Mouse (Mus musculus): Measurements from ENCODE around the gene Arhgap15. TPM values are rescaled to one million over a fixed set of nuclear protein-coding genes. Genes with fewer than 3 reads are reported as not detected.

The Arhgap15 gene
- polyA plus RNA-seq, 1 experiment from 2014 or later = 0.38 TPM

DNA sequence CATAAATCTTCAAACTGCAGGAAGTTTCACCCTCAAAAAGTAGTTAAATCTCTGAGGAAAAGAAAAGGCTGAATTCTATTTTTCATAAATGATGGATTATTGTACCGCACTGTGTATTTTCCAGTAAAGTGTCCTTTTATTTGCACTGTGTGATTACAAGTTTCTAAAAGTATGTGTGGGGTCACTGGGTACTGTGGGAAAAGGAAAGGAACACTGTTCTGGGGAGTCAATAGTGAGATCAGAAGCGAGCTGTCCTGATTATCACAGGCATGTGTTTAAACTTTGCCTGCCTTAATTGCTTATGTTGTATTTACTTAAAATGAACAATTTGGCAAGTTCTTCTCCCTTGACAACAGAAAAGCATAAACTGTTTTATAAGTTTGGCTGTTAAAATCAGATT is 365.7 kb downstream of the Arhgap15 start:
- H3K9me3 ChIP-seq (replicated peaks) = no peaks in the 10 kb centered on the region
- H3K36me3 ChIP-seq = no peaks in the 10 kb centered on the region
- no peaks in the 10 kb centered on the region for H3K27me3 ChIP-seq (replicated peaks)
- H3K27ac ChIP-seq (ENCODE audit: poor library complexity, severe bottlenecking) = no peak overlapping the region
- 66% methylated on average over 2 of the region's 2 CpGs for WGBS
- no peak overlapping the region for H3K4me2 ChIP-seq
- H3K4me1 ChIP-seq (replicated peaks) = no peaks in the 10 kb centered on the region
- H3K9ac ChIP-seq = no peak overlapping the region
- H3K4me3 ChIP-seq = no peak overlapping the region
- no peak for ATAC-seq (ENCODE audit: insufficient number of reproducible peaks, low FRiP score)

DNA sequence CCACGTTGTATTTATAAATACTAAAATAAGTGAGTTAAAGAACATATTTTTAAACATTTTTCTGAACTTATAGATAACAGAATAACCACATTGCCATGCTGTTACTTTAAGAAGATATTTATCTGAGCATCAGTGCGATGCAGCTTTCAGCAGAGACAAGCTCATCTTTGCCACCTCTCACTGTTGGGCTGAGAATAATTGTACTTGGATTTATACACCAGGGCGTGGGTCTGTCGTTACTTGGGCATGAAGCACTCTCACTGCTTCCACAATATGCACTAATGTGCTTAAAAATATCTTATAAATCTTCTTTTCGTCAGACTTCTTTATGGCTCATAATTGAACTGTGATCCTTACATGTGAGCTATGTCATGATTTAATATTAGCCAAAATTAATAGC is 372.5 kb downstream of the Arhgap15 start:
- Histone ChIP-seq H3K4me3 (no peak overlapping the region), H3K4me2 (no peak overlapping the region), H3K27ac (ENCODE audit: poor library complexity, severe bottlenecking) (no peak overlapping the region), H3K27me3 (replicated peaks) (no peaks in the 10 kb centered on the region), H3K9me3 (replicated peaks) (no peaks in the 10 kb centered on the region), H3K4me1 (replicated peaks) (no peaks in the 10 kb centered on the region), H3K36me3 (no peaks in the 10 kb centered on the region), H3K9ac (no peak overlapping the region)
- WGBS = 88% methylated on average over 5 of the region's 5 CpGs
- no peak for ATAC-seq (ENCODE audit: insufficient number of reproducible peaks, low FRiP score)

DNA sequence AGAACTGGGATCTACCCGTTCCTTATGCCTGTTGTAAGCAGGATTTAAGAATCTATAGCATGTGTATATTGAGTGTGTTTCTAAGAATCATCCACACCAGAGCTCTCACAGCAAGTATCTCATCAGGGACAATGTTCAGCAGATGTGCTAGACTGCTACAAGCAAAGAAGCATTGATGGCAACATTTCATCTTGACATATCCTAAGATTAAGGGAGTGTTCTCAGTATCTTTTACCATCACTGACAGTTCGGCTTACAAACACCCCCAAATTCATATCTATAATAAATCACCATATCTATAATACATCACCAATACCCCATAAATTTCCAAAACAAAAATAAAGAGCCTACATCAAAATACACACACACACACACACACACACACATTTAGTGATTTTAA is 374.6 kb downstream of the Arhgap15 start:
- no peaks in the 10 kb centered on the region for H3K27me3 ChIP-seq (replicated peaks)
- H3K4me2 ChIP-seq = no peak overlapping the region
- no peak for ATAC-seq (ENCODE audit: insufficient number of reproducible peaks, low FRiP score)
- H3K9me3 ChIP-seq (replicated peaks) = no peaks in the 10 kb centered on the region
- no peaks in the 10 kb centered on the region for H3K4me1 ChIP-seq (replicated peaks)
- H3K9ac ChIP-seq = no peak overlapping the region
- H3K4me3 ChIP-seq = no peak overlapping the region
- no peak overlapping the region for H3K27ac ChIP-seq (ENCODE audit: poor library complexity, severe bottlenecking)
- no peaks in the 10 kb centered on the region for H3K36me3 ChIP-seq
- 75% methylated on average over 2 of the region's 2 CpGs for WGBS

DNA sequence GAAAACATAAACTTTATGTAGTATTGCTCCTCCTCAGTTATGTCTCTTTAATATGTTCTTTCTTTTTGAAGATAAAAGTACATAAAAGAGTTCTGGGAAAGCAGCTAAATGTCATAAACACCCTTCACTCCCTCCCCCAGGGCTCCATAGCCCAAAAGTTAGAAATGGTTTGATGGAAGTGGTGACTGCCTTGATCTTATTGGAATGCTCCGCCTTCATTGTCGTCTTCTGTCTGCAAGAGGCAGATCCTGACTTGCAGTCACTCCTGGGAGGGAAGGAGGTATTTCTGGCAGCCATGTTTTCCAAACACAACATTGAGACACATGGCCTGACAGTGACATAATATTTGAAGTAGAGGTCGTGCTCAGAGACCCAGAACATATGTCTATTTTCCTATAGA is 375.5 kb downstream of the Arhgap15 start:
- 55% methylated on average over 3 of the region's 3 CpGs for WGBS
- H3K27me3 ChIP-seq (replicated peaks) = no peaks in the 10 kb centered on the region
- no peaks in the 10 kb centered on the region for H3K4me1 ChIP-seq (replicated peaks)
- no peak overlapping the region for H3K9ac ChIP-seq
- no peaks in the 10 kb centered on the region for H3K36me3 ChIP-seq
- no peak overlapping the region for H3K4me3 ChIP-seq
- no peak overlapping the region for H3K4me2 ChIP-seq
- ATAC-seq (ENCODE audit: insufficient number of reproducible peaks, low FRiP score) = no peak
- H3K27ac ChIP-seq (ENCODE audit: poor library complexity, severe bottlenecking) = no peak overlapping the region
- H3K9me3 ChIP-seq (replicated peaks) = no peaks in the 10 kb centered on the region

DNA sequence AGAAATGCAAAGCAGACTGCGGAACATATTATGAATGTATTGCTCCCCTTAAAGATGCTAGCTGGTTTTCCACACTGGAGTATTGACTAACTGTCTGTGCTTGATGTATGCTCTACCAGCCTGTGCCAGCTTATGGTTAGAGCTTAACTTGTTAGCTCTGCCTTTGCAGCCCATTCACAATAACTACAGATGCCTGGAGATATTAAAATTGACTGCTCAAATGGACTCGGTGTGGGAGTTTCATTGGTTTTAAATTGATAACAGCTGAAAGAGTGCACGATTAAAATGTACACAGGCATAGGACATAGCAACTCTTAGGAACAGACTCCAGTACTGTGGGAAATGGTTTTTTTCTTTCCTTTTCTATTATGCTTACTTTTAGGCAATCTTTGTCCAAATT is 376.1 kb downstream of the Arhgap15 start:
- H3K4me1 ChIP-seq (replicated peaks) = no peaks in the 10 kb centered on the region

DNA sequence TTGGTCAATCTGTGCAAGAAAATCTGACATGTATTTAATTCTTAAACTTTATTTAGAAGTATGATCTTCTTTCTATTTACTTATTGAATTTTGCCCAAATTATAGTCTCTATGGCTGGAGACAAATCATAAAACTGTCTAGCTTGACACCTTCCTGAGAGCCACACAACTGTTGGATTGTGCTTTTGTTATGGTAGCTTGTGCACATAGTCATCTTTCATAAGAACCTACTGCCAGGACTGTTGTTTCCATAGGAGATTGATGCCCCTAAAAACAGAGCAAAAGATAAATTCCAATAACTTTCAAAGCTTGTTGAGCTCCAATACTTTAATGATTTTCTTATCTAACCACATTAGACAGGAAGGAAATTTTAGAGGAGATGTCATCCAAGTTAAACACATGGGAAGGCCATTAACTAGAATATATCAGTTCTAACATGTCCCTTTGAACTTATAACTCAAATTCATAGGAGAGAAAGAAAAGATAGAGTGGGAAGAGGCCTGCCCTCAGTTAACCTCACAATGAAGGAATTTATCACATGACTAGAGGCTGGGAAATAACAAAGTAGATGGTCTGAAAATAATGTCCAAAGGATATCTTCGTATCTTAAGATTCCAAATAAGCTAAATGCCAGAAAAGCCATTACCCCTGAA is 377.5 kb downstream of the Arhgap15 start:
- no peak overlapping the region for H3K27ac ChIP-seq (ENCODE audit: poor library complexity, severe bottlenecking)
- no peak overlapping the region for H3K4me2 ChIP-seq
- no peak overlapping the region for H3K4me3 ChIP-seq
- H3K27me3 ChIP-seq (replicated peaks) = no peaks in the 10 kb centered on the region
- no peak overlapping the region for H3K9ac ChIP-seq
- no peaks in the 10 kb centered on the region for H3K36me3 ChIP-seq
- no peak for ATAC-seq (ENCODE audit: insufficient number of reproducible peaks, low FRiP score)
- 67% methylated on average over 1 of the region's 1 CpGs for WGBS
- no peaks in the 10 kb centered on the region for H3K4me1 ChIP-seq (replicated peaks)
- H3K9me3 ChIP-seq (replicated peaks) = no peaks in the 10 kb centered on the region

More for the DNA sequence above, 376.1 kb downstream of the Arhgap15 start:
- Histone ChIP-seq H3K4me3 (no peak overlapping the region), H3K4me2 (no peak overlapping the region), H3K36me3 (no peaks in the 10 kb centered on the region), H3K9me3 (replicated peaks) (no peaks in the 10 kb centered on the region), H3K9ac (no peak overlapping the region), H3K27me3 (replicated peaks) (no peaks in the 10 kb centered on the region), H3K27ac (ENCODE audit: poor library complexity, severe bottlenecking) (no peak overlapping the region)
- ATAC-seq (ENCODE audit: insufficient number of reproducible peaks, low FRiP score) = no peak
- WGBS = 85% methylated on average over 3 of the region's 3 CpGs

DNA sequence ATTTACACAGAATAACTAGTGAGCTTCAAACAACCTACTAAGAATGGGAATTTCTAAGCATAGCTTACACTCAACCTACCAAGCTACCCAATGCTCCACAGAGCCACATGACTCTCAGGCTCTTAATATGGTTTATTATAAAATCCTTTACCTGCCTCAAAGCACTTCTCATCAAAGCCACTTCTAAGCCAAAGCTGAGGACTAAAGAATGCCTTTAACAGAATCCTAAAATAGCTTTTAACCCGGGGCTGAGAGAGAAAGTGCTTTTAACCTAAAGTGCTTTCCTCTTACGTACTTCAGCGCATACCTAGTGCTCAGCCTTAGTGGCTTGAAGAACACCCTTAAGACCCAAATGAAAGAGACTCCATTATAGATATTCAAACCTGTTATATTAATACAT is 380.9 kb downstream of the Arhgap15 start:
- Histone ChIP-seq H3K4me1 (replicated peaks) (no peaks in the 10 kb centered on the region), H3K27me3 (replicated peaks) (no peaks in the 10 kb centered on the region), H3K4me3 (no peak overlapping the region), H3K36me3 (no peaks in the 10 kb centered on the region), H3K9me3 (replicated peaks) (no peaks in the 10 kb centered on the region), H3K4me2 (no peak overlapping the region), H3K27ac (ENCODE audit: poor library complexity, severe bottlenecking) (no peak overlapping the region), H3K9ac (no peak overlapping the region)
- WGBS = 35% methylated on average over 3 of the region's 3 CpGs
- no peak for ATAC-seq (ENCODE audit: insufficient number of reproducible peaks, low FRiP score)

DNA sequence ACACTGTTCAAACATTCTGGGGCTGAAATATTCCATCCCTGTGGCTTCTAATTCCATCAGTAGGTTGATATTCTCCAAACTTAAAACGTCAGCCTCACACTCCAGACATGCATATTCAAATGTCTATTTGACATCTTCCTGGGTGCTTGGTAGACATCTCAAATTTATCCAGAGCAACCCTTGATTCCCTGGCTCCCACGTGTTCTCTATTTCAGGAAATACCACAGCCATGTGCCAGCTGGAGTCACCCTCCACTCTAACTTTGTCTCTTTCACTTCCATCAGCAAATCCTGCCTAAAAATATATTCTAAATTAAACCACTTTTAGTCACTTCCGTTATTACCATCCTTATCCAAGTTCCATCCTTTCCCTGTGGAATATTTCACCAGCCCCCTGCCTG is 382.6 kb downstream of the Arhgap15 start:
- Histone ChIP-seq H3K4me2 (no peak overlapping the region), H3K9me3 (replicated peaks) (no peaks in the 10 kb centered on the region), H3K27ac (ENCODE audit: poor library complexity, severe bottlenecking) (no peak overlapping the region), H3K36me3 (no peaks in the 10 kb centered on the region), H3K4me3 (no peak overlapping the region), H3K4me1 (replicated peaks) (no peaks in the 10 kb centered on the region), H3K27me3 (replicated peaks) (no peaks in the 10 kb centered on the region), H3K9ac (no peak overlapping the region)
- 61% methylated on average over 3 of the region's 3 CpGs for WGBS
- no peak for ATAC-seq (ENCODE audit: insufficient number of reproducible peaks, low FRiP score)

DNA sequence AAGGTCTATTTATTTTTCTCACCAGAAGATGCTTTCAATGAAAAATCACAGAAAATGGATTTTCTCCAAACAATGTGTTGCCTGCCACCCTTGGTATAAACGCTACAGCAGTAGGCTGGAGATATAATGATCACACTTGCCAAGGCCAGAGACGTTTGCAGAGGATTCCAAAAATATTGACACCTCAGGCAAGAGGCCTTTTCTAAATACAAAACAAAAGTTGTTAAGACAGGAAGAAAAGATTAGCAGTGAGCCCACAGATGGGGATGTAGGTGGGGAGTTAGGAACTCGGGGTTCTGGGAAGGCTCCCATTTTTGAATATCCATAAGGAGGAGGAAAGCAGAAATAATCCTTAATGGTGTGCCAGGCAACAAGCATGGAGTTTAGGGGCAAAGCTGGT is 386.2 kb downstream of the Arhgap15 start:
- Histone ChIP-seq H3K9ac (no peak overlapping the region), H3K4me1 (replicated peaks) (no peaks in the 10 kb centered on the region), H3K27ac (ENCODE audit: poor library complexity, severe bottlenecking) (no peak overlapping the region), H3K4me2 (no peak overlapping the region), H3K36me3 (no peaks in the 10 kb centered on the region), H3K9me3 (replicated peaks) (no peaks in the 10 kb centered on the region), H3K4me3 (no peak overlapping the region), H3K27me3 (replicated peaks) (no peaks in the 10 kb centered on the region)
- ATAC-seq (ENCODE audit: insufficient number of reproducible peaks, low FRiP score) = no peak
- 65% methylated on average over 3 of the region's 3 CpGs for WGBS

DNA sequence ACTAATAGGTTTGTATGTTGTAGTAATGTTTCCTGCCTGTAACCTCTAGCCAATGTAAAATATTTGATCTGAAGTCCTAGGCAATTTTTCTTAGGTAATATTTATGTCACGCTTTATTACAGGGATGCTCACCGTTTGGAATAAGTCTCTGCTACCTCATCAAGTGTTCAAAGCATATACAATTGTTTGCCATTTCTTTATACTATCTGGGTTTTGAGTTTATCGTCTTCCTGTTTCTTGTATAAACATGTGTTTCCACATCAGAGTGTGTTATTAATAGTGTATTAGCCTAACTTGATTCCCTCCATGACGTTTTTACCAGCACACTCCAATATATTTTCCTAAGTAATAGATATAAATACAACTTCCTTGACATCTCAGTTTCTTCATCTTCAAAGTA is 391.8 kb downstream of the Arhgap15 start:
- Histone ChIP-seq H3K4me3 (no peak overlapping the region), H3K9ac (no peak overlapping the region), H3K27me3 (replicated peaks) (no peaks in the 10 kb centered on the region), H3K4me2 (no peak overlapping the region), H3K9me3 (replicated peaks) (no peaks in the 10 kb centered on the region), H3K4me1 (replicated peaks) (0 out of 2 replicates have a peak, but pooled peaks cover 3% of the 10 kb centered on the region), H3K36me3 (no peaks in the 10 kb centered on the region), H3K27ac (ENCODE audit: poor library complexity, severe bottlenecking) (no peak overlapping the region)
- 78% methylated on average over 4 of the region's 4 CpGs for WGBS
- ATAC-seq (ENCODE audit: insufficient number of reproducible peaks, low FRiP score) = no peak

DNA sequence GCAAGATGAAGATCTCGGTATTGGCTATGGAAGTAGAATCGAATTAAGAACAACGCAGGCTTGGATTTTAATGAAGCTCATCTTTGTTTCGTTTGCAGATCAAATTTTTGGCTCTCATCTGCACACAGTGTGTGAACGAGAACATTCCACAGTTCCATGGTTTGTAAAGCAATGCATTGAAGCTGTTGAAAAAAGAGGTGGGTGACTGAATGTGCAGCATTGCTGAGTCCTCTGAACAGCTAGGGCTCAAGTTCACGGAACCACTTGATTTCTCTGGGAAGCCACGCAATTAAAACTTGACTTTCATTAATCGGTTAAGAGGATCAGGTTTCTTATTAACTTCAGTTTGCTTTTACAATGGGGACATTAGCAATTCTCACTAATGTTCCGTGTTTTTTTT is 393.5 kb downstream of the Arhgap15 start:
- Histone ChIP-seq H3K9me3 (replicated peaks) (no peaks in the 10 kb centered on the region), H3K4me3 (no peak overlapping the region), H3K9ac (no peak overlapping the region), H3K36me3 (no peaks in the 10 kb centered on the region), H3K27ac (ENCODE audit: poor library complexity, severe bottlenecking) (no peak overlapping the region), H3K4me1 (replicated peaks) (0 out of 2 replicates have a peak, but pooled peaks cover 3% of the 10 kb centered on the region), H3K27me3 (replicated peaks) (no peaks in the 10 kb centered on the region), H3K4me2 (no peak overlapping the region)
- ATAC-seq (ENCODE audit: insufficient number of reproducible peaks, low FRiP score) = no peak
- WGBS = 85% methylated on average over 9 of the region's 9 CpGs

DNA sequence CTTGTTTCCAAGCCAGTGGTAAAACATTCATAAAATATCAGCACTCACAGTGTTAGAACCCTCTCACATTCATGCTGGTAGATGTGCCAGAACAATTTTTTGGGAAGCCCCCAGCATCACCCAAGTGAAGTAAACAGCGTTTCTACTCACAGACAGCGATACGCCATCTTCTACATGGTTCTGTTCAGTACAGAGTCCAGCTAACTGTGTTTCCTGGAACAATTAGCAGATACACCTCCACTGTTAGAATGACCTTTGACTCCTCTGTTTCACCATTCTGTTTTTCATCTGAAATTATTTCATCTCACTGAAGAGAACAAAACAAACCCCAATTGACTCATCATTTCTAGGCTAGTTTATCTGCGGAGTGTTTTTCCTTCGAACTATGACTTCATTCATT is 394.0 kb downstream of the Arhgap15 start:
- no peak overlapping the region for H3K4me3 ChIP-seq
- 90% methylated on average over 5 of the region's 5 CpGs for WGBS

More for the DNA sequence above, 394.0 kb downstream of the Arhgap15 start:
- H3K4me2 ChIP-seq = no peak overlapping the region
- H3K36me3 ChIP-seq = no peaks in the 10 kb centered on the region
- H3K4me1 ChIP-seq (replicated peaks) = 0 out of 2 replicates have a peak, but pooled peaks cover 3% of the 10 kb centered on the region
- ATAC-seq (ENCODE audit: insufficient number of reproducible peaks, low FRiP score) = no peak
- no peak overlapping the region for H3K27ac ChIP-seq (ENCODE audit: poor library complexity, severe bottlenecking)
- H3K27me3 ChIP-seq (replicated peaks) = no peaks in the 10 kb centered on the region
- no peaks in the 10 kb centered on the region for H3K9me3 ChIP-seq (replicated peaks)
- H3K9ac ChIP-seq = no peak overlapping the region
